Mouse (Mus musculus): ENCODE measurements around the gene Rhod. TPM values are rescaled to one million over a fixed set of nuclear protein-coding genes. Genes with fewer than 3 reads are reported as not detected.
A peak's percentile ranks its signal among the peaks of the same experiment; 100 is the strongest.

The Rhod gene
- polyA plus RNA-seq (2016; fragmentation: Nextera tagmentation; extraction: Ambion mirVana), result 31.5 and 31.8 TPM in 2 replicates

DNA sequence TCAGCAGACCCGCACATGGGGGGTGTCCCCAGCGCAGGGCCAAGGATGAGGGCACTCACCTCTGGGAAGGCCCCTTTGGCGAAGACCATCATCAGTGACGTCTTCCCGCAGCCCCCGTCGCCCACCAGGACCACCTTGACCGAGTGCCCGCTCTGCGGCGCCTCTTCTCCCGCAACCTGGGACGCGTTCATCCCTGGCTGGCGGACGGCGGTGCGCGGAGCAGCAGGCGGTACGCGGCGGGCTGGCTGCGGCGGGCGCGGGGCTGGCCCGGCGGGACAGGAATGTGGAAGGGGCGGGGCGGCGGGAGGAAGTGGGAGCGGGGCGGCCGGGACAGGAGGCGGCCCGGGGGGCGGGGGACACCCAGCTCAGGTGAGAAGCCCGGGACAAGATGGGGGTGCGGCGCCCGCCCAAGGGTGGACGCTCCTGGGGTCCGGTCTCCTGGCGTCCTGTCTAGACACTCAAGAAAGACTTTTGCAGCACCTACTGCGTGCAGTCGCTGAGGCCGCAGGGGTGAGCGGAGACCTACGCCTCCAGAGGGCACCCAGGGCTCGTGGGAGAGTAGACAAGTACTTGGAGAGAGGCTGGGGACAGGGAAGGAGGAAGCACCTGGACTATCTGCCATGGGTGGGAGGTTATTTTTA lies at the start of gene Rhod:
Gene Rhod (minus strand): TSS at position 272 of the 641 bp plus-strand sequence.
- peak within 1 kb of the TSS; percentile 88 for H3K27ac ChIP-seq (replicated peaks)
- peak; percentile 85 for DNase-seq (ENCODE audit: low spot score)
- peaks cover 17% of the 10 kb centered on the region; the same call in 1 of the 2 replicates for H3K27me3 ChIP-seq (replicated peaks; ENCODE audit: low read depth, poor library complexity, severe bottlenecking)
- peaks cover 49% of the 10 kb centered on the region for H3K4me1 ChIP-seq
- H3K9me3 ChIP-seq, result no peaks in the 10 kb centered on the region
- WGBS, result under 1% methylated on average over 51 of the region's 51 CpGs
- peak within 1 kb of the TSS; percentile 88 for H3K4me3 ChIP-seq
- peaks cover 20% of the 10 kb centered on the region for H3K36me3 ChIP-seq (replicated peaks)

- Histone ChIP-seq H3K27me3 (replicated peaks; ENCODE audit: low read depth, poor library complexity, severe bottlenecking) (no peaks in the 10 kb centered on the region), H3K4me1 (peaks cover 27% of the 10 kb centered on the region), H3K27ac (replicated peaks) (no peak overlapping the region), H3K4me3 (no peak overlapping the region), H3K36me3 (replicated peaks) (no peaks in the 10 kb centered on the region), H3K9me3 (no peaks in the 10 kb centered on the region)
- no peak for DNase-seq (ENCODE audit: low spot score)
- 82% methylated on average over 2 of the region's 2 CpGs for WGBS
Observed at GRCm38 (mm10) chr19:4487877-4488276, 48.6 kb upstream of the Rhod start.

DNA sequence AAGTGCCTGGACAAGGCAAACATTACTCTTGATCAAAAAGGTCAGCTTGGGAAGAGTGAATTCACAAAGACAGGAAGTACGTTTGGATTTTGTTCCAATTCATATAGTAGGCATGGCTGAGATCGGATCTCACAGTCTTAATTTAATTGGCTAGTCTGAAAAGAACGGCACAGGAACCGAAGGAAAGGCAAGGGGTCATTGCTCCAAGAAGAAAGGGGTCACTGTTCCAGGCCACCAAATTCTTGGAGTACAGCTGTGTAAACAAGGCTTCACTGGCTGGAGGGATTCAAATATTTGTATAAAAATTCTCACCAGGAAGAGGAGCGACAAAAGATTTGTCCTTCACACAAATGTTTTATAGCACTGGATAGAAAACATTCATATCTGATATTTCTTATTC lies 45.8 kb upstream of the Rhod start:
- DNase-seq (ENCODE audit: low spot score), result peak; percentile 40
- H3K9me3 ChIP-seq, result no peaks in the 10 kb centered on the region
- WGBS, result 25% methylated on average over 5 of the region's 5 CpGs
- peak overlapping the region; percentile 81 for H3K27ac ChIP-seq (replicated peaks)
- H3K36me3 ChIP-seq (replicated peaks), result no peaks in the 10 kb centered on the region
- H3K4me3 ChIP-seq, result no peak overlapping the region
- peaks cover 16% of the 10 kb centered on the region for H3K4me1 ChIP-seq
- H3K27me3 ChIP-seq (replicated peaks; ENCODE audit: low read depth, poor library complexity, severe bottlenecking), result no peaks in the 10 kb centered on the region

- Histone ChIP-seq H3K36me3 (replicated peaks) (no peaks in the 10 kb centered on the region), H3K9me3 (no peaks in the 10 kb centered on the region), H3K27me3 (replicated peaks; ENCODE audit: low read depth, poor library complexity, severe bottlenecking) (peaks cover 16% of the 10 kb centered on the region), H3K4me3 (no peak overlapping the region), H3K27ac (replicated peaks) (no peak overlapping the region), H3K4me1 (peaks cover 17% of the 10 kb centered on the region)
- no peak for DNase-seq (ENCODE audit: low spot score)
- WGBS, result 91% methylated on average over 3 of the region's 3 CpGs
Observed at GRCm38 (mm10) chr19:4482111-4482859, 43.1 kb upstream of the Rhod start.

DNA sequence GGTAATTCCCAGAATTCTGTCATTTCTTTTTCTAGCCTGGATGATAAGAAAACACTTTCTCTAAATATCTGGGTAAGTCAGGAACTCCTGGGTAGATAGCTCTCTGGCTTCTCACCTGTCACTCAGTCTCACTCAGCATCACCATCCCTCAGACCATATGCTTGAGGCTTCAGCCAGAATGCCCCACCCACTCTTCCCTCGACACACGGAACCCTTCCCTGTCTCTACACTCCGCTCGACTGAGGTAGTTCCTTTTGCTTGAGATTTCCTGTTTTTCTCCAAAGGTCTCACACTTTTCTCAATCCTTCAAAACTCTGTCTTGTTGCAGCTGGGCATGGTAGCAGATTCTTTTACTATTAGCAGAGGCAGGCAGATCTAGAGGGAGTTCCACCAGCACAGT lies 42.1 kb upstream of the Rhod start:
- H3K9me3 ChIP-seq, result no peaks in the 10 kb centered on the region
- no peaks in the 10 kb centered on the region for H3K36me3 ChIP-seq (replicated peaks)
- WGBS, result 51% methylated on average over 4 of the region's 4 CpGs
- H3K4me3 ChIP-seq, result no peak overlapping the region
- H3K27me3 ChIP-seq (replicated peaks; ENCODE audit: low read depth, poor library complexity, severe bottlenecking), result peaks cover 26% of the 10 kb centered on the region
- no peak for DNase-seq (ENCODE audit: low spot score)
- no peak overlapping the region for H3K27ac ChIP-seq (replicated peaks)
- H3K4me1 ChIP-seq, result peaks cover 26% of the 10 kb centered on the region

GRCm38 (mm10) chr19:4480041-4480440 lies 40.8 kb upstream of the Rhod start:
- Histone ChIP-seq H3K4me3 (no peak overlapping the region), H3K4me1 (peaks cover 23% of the 10 kb centered on the region), H3K9me3 (no peaks in the 10 kb centered on the region), H3K27me3 (replicated peaks; ENCODE audit: low read depth, poor library complexity, severe bottlenecking) (peaks cover 39% of the 10 kb centered on the region), H3K36me3 (replicated peaks) (no peaks in the 10 kb centered on the region), H3K27ac (replicated peaks) (no peak overlapping the region)
- WGBS, result 89% methylated on average over 2 of the region's 2 CpGs
- DNase-seq (ENCODE audit: low spot score), result no peak

DNA sequence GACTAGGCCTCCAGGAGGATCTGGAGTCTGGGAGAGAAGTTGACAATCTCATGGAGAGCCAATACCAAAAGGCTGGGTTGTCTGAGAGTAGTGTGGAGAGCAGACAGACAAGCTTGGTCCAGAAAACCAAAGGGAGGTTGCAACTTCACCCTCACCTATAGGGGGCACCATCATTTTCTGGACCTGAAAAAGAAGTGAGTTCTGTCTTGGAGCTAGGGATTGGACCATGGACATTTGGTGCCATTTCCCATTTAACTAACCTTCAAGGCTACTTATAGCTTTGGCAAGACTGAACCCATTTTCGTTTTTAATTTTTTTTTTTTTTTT lies 38.9 kb upstream of the Rhod start:
- Histone ChIP-seq H3K27ac (replicated peaks) (no peak overlapping the region), H3K4me1 (peaks cover 15% of the 10 kb centered on the region), H3K9me3 (no peaks in the 10 kb centered on the region), H3K27me3 (replicated peaks; ENCODE audit: low read depth, poor library complexity, severe bottlenecking) (peaks cover 54% of the 10 kb centered on the region), H3K4me3 (no peak overlapping the region), H3K36me3 (replicated peaks) (no peaks in the 10 kb centered on the region)
- WGBS, result 38% methylated on average over 1 of the region's 1 CpGs
- DNase-seq (ENCODE audit: low spot score), result no peak

DNA sequence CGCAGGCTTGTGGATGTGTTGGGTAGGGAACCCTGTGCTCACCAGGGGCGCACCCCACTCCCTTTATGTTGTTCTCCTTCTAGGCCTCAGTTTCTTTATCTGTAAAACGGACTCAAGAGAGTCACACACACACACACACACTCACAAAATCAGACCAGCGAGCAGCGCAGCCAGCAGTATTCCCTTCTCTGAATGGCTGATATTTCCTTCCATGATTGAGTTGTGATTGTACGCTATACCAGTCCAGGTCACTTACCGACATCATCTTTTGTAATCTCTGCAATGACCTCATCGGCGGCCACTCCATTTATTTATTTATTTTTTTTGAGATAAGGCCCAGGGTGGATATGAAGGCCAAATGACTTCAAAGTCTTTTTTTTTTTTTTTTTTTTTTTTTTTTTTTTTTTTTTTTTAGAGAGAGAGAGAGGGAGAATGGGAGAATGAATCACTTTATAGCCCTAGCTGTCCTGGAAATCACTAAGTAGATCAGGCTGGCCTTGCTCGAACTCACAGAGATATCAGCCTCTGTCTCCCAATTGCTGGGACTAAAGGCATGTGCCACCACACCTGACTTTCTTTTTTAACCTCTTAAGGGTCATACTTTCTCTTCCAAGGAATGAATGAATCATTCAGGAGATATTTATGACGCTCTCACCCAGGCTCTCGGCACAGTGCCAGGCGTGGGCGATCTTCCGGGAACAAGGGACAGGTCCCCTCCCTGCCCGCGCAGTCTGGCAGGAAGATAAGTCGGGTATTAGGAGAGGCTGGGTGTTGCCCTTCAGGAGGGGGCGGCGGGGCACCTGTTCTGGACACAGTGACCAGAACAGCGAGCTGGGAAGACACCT lies 38.3 kb upstream of the Rhod start, which contains the start of gene Syt12:
Gene Syt12 (minus strand): TSS at position 103 of the 845 bp plus-strand sequence.
- Histone ChIP-seq H3K27ac (replicated peaks) (peak within 1 kb of the TSS; percentile 81), H3K27me3 (replicated peaks; ENCODE audit: low read depth, poor library complexity, severe bottlenecking) (peaks cover 54% of the 10 kb centered on the region), H3K9me3 (no peaks in the 10 kb centered on the region), H3K36me3 (replicated peaks) (no peaks in the 10 kb centered on the region), H3K4me1 (peaks cover 15% of the 10 kb centered on the region), H3K4me3 (peak within 1 kb of the TSS; percentile 75)
- 39% methylated on average over 21 of the region's 21 CpGs for WGBS
- peak; percentile 22 for DNase-seq (ENCODE audit: low spot score)

- DNase-seq (ENCODE audit: low spot score), result peak; percentile 77
- H3K36me3 ChIP-seq (replicated peaks), result no peaks in the 10 kb centered on the region
- H3K27me3 ChIP-seq (replicated peaks; ENCODE audit: low read depth, poor library complexity, severe bottlenecking), result peaks cover 54% of the 10 kb centered on the region
- H3K4me3 ChIP-seq, result peak overlapping the region; percentile 75
- no peaks in the 10 kb centered on the region for H3K9me3 ChIP-seq
- H3K27ac ChIP-seq (replicated peaks), result peak overlapping the region; percentile 81
- peaks cover 15% of the 10 kb centered on the region for H3K4me1 ChIP-seq
- WGBS, result under 1% methylated on average over 70 of the region's 70 CpGs
Observed at GRCm38 (mm10) chr19:4476601-4477257, 37.5 kb upstream of the Rhod start.

- DNase-seq (ENCODE audit: low spot score), result no peak
- no peak overlapping the region for H3K27ac ChIP-seq (replicated peaks)
- no peak overlapping the region for H3K4me3 ChIP-seq
- WGBS, result 81% methylated on average over 11 of the region's 11 CpGs
- no peaks in the 10 kb centered on the region for H3K36me3 ChIP-seq (replicated peaks)
- H3K4me1 ChIP-seq, result peaks cover 15% of the 10 kb centered on the region
- H3K9me3 ChIP-seq, result no peaks in the 10 kb centered on the region
- peaks cover 54% of the 10 kb centered on the region for H3K27me3 ChIP-seq (replicated peaks; ENCODE audit: low read depth, poor library complexity, severe bottlenecking)
Observed at GRCm38 (mm10) chr19:4475224-4475925, 36.1 kb upstream of the Rhod start.

GRCm38 (mm10) chr19:4474739-4475138 lies 35.5 kb upstream of the Rhod start:
- Histone ChIP-seq H3K9me3 (no peaks in the 10 kb centered on the region), H3K4me3 (no peak overlapping the region), H3K27me3 (replicated peaks; ENCODE audit: low read depth, poor library complexity, severe bottlenecking) (peaks cover 53% of the 10 kb centered on the region), H3K27ac (replicated peaks) (no peak overlapping the region), H3K36me3 (replicated peaks) (no peaks in the 10 kb centered on the region), H3K4me1 (peaks cover 15% of the 10 kb centered on the region)
- 49% methylated on average over 3 of the region's 3 CpGs for WGBS
- no peak for DNase-seq (ENCODE audit: low spot score)
